Mouse (Mus musculus): Measurements from ENCODE around the gene Rwdd2a.
"Not testable (repeated sequence)": the region's sequence is repeated elsewhere in the genome, so short reads cannot be mapped to it uniquely, and the experiment has no call there.

Rwdd2a gene

DNA sequence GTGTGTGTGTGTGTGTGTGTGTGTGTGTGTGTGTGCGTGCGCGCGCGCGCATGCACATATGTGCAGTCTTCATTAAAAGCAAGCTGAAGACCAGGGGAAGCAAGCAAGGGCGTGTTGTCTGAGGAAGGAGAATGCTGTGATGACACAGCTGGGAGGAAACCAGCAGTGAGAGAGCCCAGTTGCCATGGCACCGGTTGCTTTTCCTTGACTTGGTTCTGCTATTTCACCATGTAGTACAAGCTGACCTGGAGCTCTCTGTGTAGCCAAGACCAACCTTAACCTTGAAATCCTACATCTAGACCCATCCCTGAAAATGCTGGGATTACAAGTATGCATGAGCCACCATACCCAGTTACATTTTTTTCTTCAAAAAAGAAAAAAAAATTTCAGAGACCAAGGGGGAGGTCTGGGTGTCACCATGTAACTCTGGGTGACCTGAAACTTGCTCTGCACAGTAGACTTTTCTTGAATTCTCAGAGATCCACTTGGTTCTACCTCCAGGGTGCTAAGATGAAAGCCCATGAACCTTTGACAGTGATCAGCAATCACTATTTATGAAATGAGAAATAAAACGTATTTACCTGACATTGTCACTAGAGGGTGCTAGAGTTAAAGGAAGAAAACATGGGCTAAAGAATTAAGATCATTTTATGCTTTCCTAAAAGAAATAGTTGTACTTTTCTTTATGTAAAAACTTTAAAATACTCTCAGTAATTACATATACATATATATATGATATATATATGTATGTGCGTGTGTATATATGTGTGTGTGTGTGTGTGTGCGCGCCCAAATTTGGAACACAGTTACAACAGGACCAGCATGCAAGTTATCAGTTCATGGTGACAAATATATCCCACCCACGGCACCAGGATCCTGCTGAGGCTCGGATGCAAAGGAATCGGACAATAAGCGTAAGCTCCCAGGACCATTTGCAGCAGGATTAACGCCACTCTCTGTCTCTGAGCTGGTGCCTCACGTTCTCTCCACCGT lies 21.2 kb downstream of the Rwdd2a start:
- no peak for DNase-seq (ENCODE audit: low spot score)

DNA sequence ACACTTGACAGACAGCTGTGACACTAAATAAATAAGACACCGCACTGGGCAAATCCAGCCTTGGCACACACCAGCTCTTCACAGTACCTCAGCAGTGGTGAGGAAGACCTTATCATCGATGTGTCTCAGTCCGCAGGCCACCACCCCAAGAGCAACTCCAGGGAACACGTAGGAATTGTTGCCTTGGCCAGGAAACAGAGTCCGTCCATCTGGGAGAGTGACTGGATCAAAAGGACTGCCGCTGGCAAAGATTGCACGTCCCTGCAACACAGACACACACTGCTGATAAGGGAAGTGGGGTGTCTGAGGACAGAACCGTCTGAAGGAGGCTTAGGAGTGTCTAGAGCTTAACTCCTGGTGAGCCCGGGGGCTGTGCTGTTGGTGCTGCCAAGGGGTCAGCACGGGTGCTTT lies 22.6 kb downstream of the Rwdd2a start:
- not testable (repeated sequence) for DNase-seq (ENCODE audit: low spot score)

DNA sequence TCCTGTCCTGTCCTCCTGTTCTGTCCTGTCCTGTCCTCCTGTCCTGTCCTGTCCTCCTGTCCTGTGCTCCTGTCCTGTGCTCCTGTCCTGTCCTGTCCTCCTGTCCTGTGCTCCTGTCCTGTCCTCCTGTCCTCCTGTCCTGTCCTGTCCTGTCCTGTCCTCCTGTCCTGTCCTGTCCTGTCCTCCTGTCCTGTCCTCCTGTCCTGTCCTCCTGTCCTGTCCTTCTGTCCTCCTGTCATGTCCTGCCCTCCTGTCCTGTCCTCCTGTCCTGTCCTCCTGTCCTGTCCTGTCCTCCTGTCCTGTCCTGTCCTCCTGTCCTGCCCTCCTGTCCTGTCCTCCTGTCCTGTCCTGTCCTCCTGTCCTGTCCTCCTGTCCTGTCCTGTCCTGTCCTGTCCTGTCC lies 25.2 kb downstream of the Rwdd2a start:
- not testable (repeated sequence) for DNase-seq (ENCODE audit: low spot score)

DNA sequence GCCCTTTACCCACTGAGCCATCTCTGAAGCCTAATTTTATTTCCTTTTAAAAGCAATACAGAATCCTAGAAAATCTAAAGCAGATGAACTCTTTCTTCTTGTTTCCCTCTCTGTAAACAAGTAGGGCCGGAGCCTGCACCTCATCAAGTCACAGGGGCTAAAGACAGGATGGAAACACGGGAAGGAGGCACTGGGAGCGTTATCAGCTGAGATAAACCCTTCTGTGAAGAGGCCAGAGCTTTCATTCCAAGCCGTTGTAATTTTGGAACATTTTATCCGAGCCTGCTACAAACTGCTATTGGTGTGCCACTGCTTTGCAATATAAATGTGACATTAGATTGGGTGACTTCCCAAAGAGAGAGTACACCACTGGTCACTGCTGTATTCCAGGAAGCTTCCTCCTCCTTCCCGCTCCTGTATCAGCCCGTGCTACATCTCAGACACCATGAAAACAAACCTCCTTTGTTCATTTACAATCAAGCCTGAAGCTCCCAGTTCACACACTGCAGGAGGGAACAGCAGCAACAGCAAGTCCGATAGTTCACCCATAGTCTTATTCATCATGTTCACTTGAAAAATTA lies 28.0 kb downstream of the Rwdd2a start:
- no peak for DNase-seq (ENCODE audit: low spot score)

DNA sequence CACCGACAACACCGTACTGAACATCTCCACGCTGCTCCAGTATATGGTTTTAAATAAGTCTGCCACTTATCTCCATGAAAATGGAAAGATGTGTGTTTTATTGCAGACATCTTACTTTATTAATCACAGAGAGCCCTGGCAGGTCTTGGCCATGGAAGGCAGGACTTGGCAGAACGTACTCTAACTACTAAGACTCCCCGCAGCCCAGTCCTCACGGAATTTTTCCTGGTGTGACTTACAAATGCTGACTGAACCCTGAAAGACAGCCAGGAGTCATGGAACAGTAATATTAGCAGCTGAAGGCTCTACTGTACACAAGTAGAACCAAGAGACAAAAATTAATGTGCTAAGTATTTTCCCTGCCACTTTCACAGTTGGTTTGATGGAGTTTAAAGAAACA lies 34.0 kb downstream of the Rwdd2a start:
- DNase-seq (ENCODE audit: low spot score): no peak

DNA sequence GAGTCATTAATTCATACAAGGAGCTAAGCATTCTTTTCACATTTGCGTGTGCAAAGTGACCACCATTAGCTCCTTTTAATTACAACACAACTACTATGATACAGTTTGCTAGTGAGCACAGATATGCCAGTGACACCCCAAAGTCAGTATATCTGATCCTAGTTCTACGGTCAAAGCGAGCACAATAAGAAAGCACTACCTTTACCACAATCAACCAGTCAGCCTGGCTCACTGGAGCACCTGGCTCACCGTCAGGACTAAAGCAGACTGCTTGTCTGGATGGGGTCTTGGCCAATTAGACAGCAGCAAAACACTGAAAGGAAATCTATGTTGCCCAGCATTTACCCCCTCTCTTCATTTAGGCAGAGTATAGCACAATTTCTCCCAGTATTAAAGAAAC lies 40.3 kb downstream of the Rwdd2a start:
- no peak for DNase-seq (ENCODE audit: low spot score)

DNA sequence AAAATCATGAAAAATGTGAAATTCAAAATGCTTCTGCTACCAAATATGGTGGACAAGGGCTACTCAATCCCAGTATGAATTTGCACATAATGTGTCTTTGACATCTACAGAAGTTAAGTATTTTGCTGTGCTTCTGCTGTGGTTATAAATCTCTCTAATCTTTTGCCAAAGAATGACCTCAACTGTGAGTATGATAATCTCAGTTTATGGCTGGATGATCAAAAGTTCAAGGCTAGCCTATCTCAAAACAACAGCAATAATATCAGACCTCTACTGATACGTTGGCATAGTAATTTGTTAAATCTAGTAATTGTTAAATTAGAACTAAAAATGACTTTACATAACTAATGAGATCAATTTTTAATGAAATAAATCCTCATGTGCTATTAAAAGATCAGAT lies 44.0 kb downstream of the Rwdd2a start:
- no peak for DNase-seq (ENCODE audit: low spot score)

DNA sequence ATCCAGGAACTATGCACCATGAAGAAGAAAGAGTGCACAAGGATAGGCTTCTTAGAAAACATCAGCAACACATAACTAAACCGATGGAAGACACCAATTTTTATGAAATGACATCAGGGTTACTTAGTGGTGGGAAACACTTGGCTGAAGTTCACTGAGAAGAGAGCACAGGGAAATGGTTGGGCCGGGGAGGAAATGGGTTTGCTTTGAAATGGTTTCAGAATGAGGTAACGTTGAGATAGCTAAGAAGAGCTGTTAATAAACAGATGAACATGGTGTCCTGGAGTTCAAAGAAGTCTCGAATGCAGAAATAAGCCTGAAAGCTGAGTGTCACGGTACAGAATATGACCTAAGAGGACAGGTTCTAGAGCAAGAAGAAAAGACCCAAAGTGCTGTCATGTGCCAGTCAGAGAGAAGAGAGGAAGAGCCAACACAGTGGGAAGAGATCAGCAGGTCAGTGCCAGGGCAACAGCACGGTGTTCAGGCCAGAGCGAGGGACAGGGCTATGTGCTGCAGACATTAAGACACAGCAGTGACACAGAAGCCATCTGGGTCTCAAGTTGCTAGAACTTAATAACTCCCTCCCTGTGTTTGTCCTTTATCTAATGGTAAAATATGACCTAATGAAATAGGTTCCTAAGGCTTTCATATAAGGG lies 46.2 kb downstream of the Rwdd2a start:
- DNase-seq (ENCODE audit: low spot score): no peak

DNA sequence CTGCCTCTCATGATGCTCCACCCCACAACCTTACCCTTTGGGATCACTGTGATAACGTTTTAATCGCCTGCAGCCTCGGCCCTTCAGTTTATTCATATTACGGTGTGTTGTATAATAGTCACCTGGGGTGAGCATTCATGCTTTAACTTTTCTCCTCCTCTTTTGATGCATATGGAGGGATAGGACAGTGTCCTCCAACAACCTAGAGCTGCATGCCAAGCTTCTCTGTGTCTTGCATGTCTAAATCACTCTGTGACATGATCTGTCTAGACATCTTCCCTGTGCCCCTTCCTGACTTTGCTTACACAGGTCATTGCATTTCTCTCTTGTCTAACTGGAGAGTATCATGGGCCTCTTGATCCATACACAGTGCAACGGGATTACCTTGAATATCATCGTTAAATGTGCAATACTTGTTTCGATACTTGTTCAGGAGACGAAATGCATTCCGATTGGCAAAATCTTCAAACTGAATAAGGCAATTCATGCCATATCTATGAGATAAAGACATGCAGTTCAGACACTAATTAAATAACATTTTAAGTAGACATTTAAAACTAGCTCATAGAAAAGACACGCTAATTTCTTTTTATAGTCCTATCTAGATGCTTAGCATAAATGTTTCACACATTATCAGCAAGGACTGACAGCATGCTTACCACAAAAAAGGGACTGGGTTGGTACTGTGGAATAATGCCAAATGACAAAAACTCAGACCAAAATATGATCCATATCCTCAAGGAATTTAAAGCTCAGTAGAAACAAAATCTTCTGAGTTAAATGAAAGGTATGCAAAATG lies 47.7 kb downstream of the Rwdd2a start:
- DNase-seq (ENCODE audit: low spot score): no peak

DNA sequence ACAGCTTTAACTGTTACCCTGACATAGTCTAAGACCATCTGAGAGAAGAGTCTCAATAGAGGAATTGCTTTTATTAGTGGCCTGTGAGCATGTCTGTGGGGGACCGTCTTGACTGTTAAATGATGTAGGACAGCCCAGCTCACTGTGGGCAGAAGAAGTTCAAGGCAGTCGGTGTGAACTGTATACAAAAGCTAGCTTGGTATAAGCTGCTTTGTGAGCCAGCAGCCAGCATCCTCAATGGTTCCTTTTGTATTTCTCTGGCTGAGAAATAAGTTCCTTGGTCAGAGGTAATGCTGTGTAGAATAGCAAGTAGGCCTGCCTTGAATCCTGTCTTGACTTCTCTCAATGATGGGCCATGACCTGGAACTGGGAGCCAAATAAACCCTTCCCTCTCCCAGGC lies 50.3 kb downstream of the Rwdd2a start:
- no peak for DNase-seq (ENCODE audit: low spot score)

DNA sequence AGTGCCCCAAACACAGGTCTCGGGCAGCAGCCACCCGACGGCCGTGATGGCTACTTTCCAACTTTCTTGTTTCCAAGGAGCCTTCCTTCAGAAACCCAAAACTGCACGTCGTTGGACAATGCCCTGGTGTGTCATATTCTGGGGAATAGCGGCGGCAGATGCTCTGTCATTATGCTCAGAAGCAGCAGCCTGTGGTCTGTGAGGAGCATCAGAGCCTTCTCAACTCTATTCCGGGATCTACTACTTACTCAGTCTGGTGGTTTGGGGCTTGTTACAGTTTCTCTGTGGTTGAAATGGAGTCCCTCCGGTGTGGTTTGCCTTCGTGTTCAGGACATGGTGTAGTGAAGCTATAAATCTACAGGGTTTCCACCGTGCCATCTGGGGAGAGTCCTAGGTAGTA lies 52.2 kb downstream of the Rwdd2a start:
- DNase-seq (ENCODE audit: low spot score): no peak
